Mouse (Mus musculus): Measurements from ENCODE around the gene Tenm4.

DNA sequence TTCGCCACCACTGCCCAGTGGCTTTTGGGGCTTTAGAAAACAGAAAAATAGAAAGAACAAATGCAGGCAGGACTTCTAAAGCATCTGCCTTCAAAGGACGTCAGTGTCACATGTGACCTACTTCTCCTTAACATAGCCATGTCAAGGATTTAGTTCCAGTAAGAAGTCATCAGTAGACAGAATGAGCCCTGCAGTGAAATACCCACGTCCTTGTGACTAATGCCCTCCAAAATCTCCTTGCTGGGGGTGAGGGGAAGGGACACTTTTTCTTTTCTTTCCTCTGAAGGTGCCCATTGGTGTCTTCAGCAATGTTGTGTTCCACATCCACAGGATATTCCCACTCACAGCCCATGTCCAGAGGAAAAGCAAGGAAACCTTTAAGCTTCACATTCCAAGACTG, 596.0 kb downstream of the Tenm4 start:
- no peak for TF ChIP-seq CTCF (IDR thresholded peaks at IDR 0.05; ENCODE audit: extremely low read depth, insufficient read length, insufficient replicate concordance, low read depth, low read length)
- no peak for TF ChIP-seq POLR2A (IDR thresholded peaks at IDR 0.05; ENCODE audit: low read depth, low read length)
